Mouse (Mus musculus): ENCODE measurements around the gene Cd59a. TPM values are rescaled to one million over a fixed set of nuclear protein-coding genes. Genes with fewer than 3 reads are reported as not detected.
"Not testable (repeated sequence)": the region's sequence is repeated elsewhere in the genome, so short reads cannot be mapped to it uniquely, and the experiment has no call there.

The Cd59a gene
- polyA plus RNA-seq, 1 experiment from 2014 or later, result 14.9 TPM

DNA sequence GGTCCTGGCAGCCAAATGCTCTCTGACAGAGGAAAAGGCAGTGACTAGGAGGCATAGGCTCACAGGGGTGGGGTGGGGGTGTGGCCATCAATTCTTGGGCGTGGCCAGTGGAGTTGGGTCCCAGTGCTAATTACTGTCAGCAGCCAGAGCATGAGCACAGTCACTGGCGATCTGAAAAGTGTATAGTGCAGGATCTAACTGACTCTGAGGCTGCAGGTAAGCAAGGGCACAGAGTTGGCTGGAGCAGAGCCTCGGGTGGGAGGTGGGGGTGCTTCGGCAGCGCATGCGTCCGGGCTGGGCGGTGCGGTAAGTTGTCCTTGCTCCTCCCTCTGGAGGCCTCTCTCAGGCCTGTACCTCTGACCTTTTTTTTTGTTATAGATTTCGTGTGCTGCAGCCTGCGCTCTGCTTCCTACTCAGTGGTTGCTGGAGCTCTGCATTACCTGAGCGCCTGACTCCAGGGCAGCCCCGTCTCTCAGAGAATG lies 25.9 kb upstream of the Cd59a start, which contains the start of gene Cd59b:
Gene Cd59b (plus strand): TSS at position 146 of the 482 bp plus-strand sequence.
- Histone ChIP-seq H3K4me1 (ENCODE audit: control insufficient read depth, insufficient read depth, low read length) (peaks cover 6% of the 10 kb centered on the region; the same call in 1 of the 2 replicates), H3K4me2 (ENCODE audit: low read depth, low read length) (peak within 1 kb of the TSS; percentile 51), H3K4me3 (ENCODE audit: low read depth, low read length) (peak within 1 kb of the TSS; percentile 22), H3K27ac (ENCODE audit: low read depth, low read length) (no peak within 1 kb of the TSS), H3K9me3 (ENCODE audit: control insufficient read depth, low read length) (no peaks in the 10 kb centered on the region), H3K36me3 (ENCODE audit: control insufficient read depth, insufficient read depth, low read length) (no peaks in the 10 kb centered on the region), H3K27me3 (ENCODE audit: control insufficient read depth, insufficient read depth, low read length) (no peaks in the 10 kb centered on the region), H3K9ac (replicated peaks; ENCODE audit: low read depth, low read length) (peak within 1 kb of the TSS; percentile 18; the same call in 1 of the 2 replicates)
- WGBS, result 4% methylated on average over 10 of the region's 13 CpGs
- ATAC-seq (ENCODE audit: low read depth), result peak; percentile 86

DNA sequence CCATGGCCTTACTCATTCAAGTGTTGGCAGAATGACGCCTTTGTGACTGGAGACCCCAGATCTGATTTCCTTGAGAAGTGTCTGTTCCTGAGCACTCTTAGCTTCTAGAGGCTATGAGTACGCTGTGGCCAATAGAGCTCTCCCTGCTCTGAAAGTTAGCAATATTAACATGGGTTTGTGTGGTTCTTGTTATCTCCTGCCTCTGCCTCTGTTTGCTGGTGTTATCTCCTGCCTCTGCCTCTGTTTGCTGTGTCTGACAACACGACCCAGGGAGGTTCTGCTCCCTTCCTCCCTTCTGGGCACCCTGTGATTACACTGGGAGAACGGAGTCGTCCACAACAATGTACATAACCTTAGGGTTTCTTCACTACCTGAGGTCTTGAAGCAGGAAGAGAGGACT lies 17.3 kb upstream of the Cd59a start:
- not testable (repeated sequence) for H3K27ac ChIP-seq (ENCODE audit: low read depth, low read length); H3K27me3 ChIP-seq (ENCODE audit: control insufficient read depth, insufficient read depth, low read length); H3K4me2 ChIP-seq (ENCODE audit: low read depth, low read length); H3K4me3 ChIP-seq (ENCODE audit: low read depth, low read length); H3K36me3 ChIP-seq (ENCODE audit: control insufficient read depth, insufficient read depth, low read length); H3K9ac ChIP-seq (replicated peaks; ENCODE audit: low read depth, low read length); H3K4me1 ChIP-seq (ENCODE audit: control insufficient read depth, insufficient read depth, low read length); H3K9me3 ChIP-seq (ENCODE audit: control insufficient read depth, low read length); ATAC-seq (ENCODE audit: low read depth)
- 80% methylated on average over 5 of the region's 5 CpGs for WGBS

- not testable (repeated sequence) for H3K36me3 ChIP-seq (ENCODE audit: control insufficient read depth, insufficient read depth, low read length); H3K4me3 ChIP-seq (ENCODE audit: low read depth, low read length); H3K9me3 ChIP-seq (ENCODE audit: control insufficient read depth, low read length); ATAC-seq (ENCODE audit: low read depth); H3K9ac ChIP-seq (replicated peaks; ENCODE audit: low read depth, low read length); H3K27me3 ChIP-seq (ENCODE audit: control insufficient read depth, insufficient read depth, low read length); H3K4me1 ChIP-seq (ENCODE audit: control insufficient read depth, insufficient read depth, low read length); H3K4me2 ChIP-seq (ENCODE audit: low read depth, low read length); H3K27ac ChIP-seq (ENCODE audit: low read depth, low read length)
- no CpG with 5 or more reads among the region's 1 CpGs for WGBS
Measured at GRCm38 (mm10) chr2:104081436-104082050, 14.1 kb upstream of the Cd59a start.

- ATAC-seq (ENCODE audit: low read depth), result no peak
- Histone ChIP-seq H3K27me3 (ENCODE audit: control insufficient read depth, insufficient read depth, low read length) (no peaks in the 10 kb centered on the region), H3K4me1 (ENCODE audit: control insufficient read depth, insufficient read depth, low read length) (no peaks in the 10 kb centered on the region), H3K9ac (replicated peaks; ENCODE audit: low read depth, low read length) (no peak overlapping the region), H3K4me3 (ENCODE audit: low read depth, low read length) (no peak overlapping the region), H3K4me2 (ENCODE audit: low read depth, low read length) (no peak overlapping the region), H3K27ac (ENCODE audit: low read depth, low read length) (no peak overlapping the region), H3K36me3 (ENCODE audit: control insufficient read depth, insufficient read depth, low read length) (no peaks in the 10 kb centered on the region), H3K9me3 (ENCODE audit: control insufficient read depth, low read length) (no peaks in the 10 kb centered on the region)
Measured at GRCm38 (mm10) chr2:104082474-104082873, 13.1 kb upstream of the Cd59a start.

- not testable (repeated sequence) for ATAC-seq (ENCODE audit: low read depth); H3K4me3 ChIP-seq (ENCODE audit: low read depth, low read length); H3K27me3 ChIP-seq (ENCODE audit: control insufficient read depth, insufficient read depth, low read length); H3K27ac ChIP-seq (ENCODE audit: low read depth, low read length); H3K9me3 ChIP-seq (ENCODE audit: control insufficient read depth, low read length); H3K36me3 ChIP-seq (ENCODE audit: control insufficient read depth, insufficient read depth, low read length); H3K4me2 ChIP-seq (ENCODE audit: low read depth, low read length); H3K4me1 ChIP-seq (ENCODE audit: control insufficient read depth, insufficient read depth, low read length); H3K9ac ChIP-seq (replicated peaks; ENCODE audit: low read depth, low read length)
Measured at GRCm38 (mm10) chr2:104084027-104084426, 11.6 kb upstream of the Cd59a start.

GRCm38 (mm10) chr2:104087562-104087961 lies 8.0 kb upstream of the Cd59a start:
- 82% methylated on average over 1 of the region's 1 CpGs for WGBS
- not testable (repeated sequence) for H3K4me3 ChIP-seq (ENCODE audit: low read depth, low read length); H3K36me3 ChIP-seq (ENCODE audit: control insufficient read depth, insufficient read depth, low read length)

GRCm38 (mm10) chr2:104093305-104093704 lies 2.3 kb upstream of the Cd59a start:
- Histone ChIP-seq H3K4me3 (ENCODE audit: low read depth, low read length) (no peak overlapping the region), H3K4me2 (ENCODE audit: low read depth, low read length) (no peak overlapping the region), H3K27ac (ENCODE audit: low read depth, low read length) (no peak overlapping the region), H3K36me3 (ENCODE audit: control insufficient read depth, insufficient read depth, low read length) (no peaks in the 10 kb centered on the region), H3K27me3 (ENCODE audit: control insufficient read depth, insufficient read depth, low read length) (no peaks in the 10 kb centered on the region), H3K9ac (replicated peaks; ENCODE audit: low read depth, low read length) (no peak overlapping the region), H3K4me1 (ENCODE audit: control insufficient read depth, insufficient read depth, low read length) (no peaks in the 10 kb centered on the region), H3K9me3 (ENCODE audit: control insufficient read depth, low read length) (no peaks in the 10 kb centered on the region)
- ATAC-seq (ENCODE audit: low read depth), result no peak
- 82% methylated on average over 2 of the region's 2 CpGs for WGBS

More at GRCm38 (mm10) chr2:104087562-104087961, 8.0 kb upstream of the Cd59a start:
- not testable (repeated sequence) for H3K27ac ChIP-seq (ENCODE audit: low read depth, low read length); ATAC-seq (ENCODE audit: low read depth); H3K9ac ChIP-seq (replicated peaks; ENCODE audit: low read depth, low read length); H3K4me1 ChIP-seq (ENCODE audit: control insufficient read depth, insufficient read depth, low read length); H3K27me3 ChIP-seq (ENCODE audit: control insufficient read depth, insufficient read depth, low read length); H3K4me2 ChIP-seq (ENCODE audit: low read depth, low read length); H3K9me3 ChIP-seq (ENCODE audit: control insufficient read depth, low read length)

GRCm38 (mm10) chr2:104096256-104096655 lies 655 bp downstream of the Cd59a start:
- Histone ChIP-seq H3K27me3 (ENCODE audit: control insufficient read depth, insufficient read depth, low read length) (no peaks in the 10 kb centered on the region), H3K9ac (replicated peaks; ENCODE audit: low read depth, low read length) (0 out of 2 replicates have a peak overlapping the region, but pooled peaks have one; percentile 17), H3K27ac (ENCODE audit: low read depth, low read length) (0 out of 2 replicates have a peak overlapping the region, but pooled peaks have one; percentile 23), H3K4me2 (ENCODE audit: low read depth, low read length) (peak overlapping the region; percentile 52), H3K4me1 (ENCODE audit: control insufficient read depth, insufficient read depth, low read length) (no peaks in the 10 kb centered on the region), H3K36me3 (ENCODE audit: control insufficient read depth, insufficient read depth, low read length) (no peaks in the 10 kb centered on the region), H3K9me3 (ENCODE audit: control insufficient read depth, low read length) (no peaks in the 10 kb centered on the region), H3K4me3 (ENCODE audit: low read depth, low read length) (peak overlapping the region; percentile 33)
- no peak for ATAC-seq (ENCODE audit: low read depth)
- 43% methylated on average over 10 of the region's 10 CpGs for WGBS

GRCm38 (mm10) chr2:104096796-104097195 lies 1.2 kb downstream of the Cd59a start:
- H3K27ac ChIP-seq (ENCODE audit: low read depth, low read length); H3K4me1 ChIP-seq (ENCODE audit: control insufficient read depth, insufficient read depth, low read length); H3K9ac ChIP-seq (replicated peaks; ENCODE audit: low read depth, low read length); ATAC-seq (ENCODE audit: low read depth); H3K36me3 ChIP-seq (ENCODE audit: control insufficient read depth, insufficient read depth, low read length); H3K9me3 ChIP-seq (ENCODE audit: control insufficient read depth, low read length); H3K4me3 ChIP-seq (ENCODE audit: low read depth, low read length); H3K27me3 ChIP-seq (ENCODE audit: control insufficient read depth, insufficient read depth, low read length); H3K4me2 ChIP-seq (ENCODE audit: low read depth, low read length): not testable (repeated sequence)
- WGBS, result 70% methylated on average over 1 of the region's 1 CpGs

Data from neural tube, embryonic 14.5 days (tissue).